Mouse (Mus musculus): Measurements from ENCODE around the gene Atp8b2.

GRCm38 (mm10) chr3:89968509-89968908, 5.2 kb upstream of the Atp8b2 start:
- no peak for TF ChIP-seq CTCF (IDR thresholded peaks at IDR 0.05; ENCODE audit: low read depth)
- TF ChIP-seq EP300 (IDR thresholded peaks at IDR 0.05; ENCODE audit: low read depth), result no peak
